Mouse (Mus musculus): ENCODE data around the gene Atp6v0d1.
"Not testable (repeated sequence)": the region's sequence is repeated elsewhere in the genome, so short reads cannot be mapped to it uniquely, and the experiment has no call there.

Atp6v0d1 gene

DNA sequence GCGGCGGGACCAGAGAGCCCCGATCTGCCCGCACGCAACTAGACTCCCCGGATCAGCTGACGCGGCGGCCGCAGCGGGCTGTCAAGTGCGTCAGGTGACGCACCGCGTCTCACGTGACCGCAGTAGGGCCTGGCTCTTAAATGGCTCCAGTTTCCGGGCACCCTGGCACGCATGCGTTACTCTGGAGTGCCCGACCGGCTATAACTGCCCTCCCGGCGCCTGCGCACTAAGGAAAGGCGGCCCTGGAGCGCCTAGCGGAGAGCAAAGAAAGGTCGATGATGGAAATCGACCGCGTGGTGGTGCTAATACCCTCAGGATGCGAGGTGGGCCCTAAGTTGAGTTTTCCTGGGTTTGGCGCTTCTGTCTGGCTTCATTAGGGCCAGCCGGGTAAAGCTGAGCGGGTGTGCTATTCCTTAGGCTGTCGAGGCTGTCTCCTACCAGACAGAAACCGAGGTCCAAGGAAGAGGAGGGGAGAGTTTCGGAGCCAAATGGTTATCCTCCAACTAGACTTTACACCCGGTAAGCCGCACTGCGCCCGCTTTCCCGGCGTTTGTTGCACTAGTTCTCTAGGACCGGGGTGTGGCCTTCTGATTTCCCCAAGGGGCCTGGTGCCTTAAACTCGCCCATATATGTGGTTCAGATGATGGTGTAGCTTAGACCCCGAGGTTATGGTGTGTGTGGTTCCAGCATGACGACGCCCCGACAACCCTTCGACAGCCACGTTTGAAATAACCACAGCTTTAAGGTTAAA is at the start of gene Atp6v0d1:
Gene Atp6v0d1 (minus strand): TSS at position 96 of the 751 bp plus-strand sequence.
- peak; percentile 100 for DNase-seq

DNA sequence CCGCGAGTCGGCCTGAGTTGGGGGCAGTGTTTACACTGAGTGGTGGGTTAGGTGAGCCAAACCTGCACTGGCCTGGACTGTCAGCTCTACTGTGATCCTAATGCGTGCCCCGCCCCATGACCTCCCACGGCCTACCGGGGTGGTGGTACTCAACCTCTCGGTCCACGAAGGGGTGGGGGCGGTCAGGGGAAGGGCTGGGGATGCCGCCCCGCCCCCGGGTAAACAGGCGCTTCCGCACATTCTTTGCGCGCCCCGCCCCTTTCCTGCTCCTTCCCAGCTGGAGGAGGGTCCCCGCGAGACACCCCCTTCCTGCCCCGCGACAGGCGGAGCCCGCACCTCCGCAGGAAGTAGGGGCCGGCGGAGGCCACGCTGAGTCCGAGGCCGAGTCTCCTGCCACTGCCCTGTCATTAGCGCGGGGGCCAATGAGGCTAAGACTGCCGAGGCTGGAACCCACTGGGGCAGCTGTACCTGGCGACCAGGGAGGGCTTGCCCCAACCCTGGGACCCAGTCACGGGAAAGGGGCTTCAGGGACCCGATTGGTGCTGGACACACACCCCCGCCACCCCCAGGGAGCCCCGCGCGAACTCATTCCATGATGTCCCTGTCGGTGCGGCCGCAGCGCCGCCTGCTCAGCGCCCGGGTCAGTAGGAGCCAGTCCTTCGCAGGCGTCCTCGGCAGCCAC is 48.1 kb upstream of the Atp6v0d1 start:
- peak; percentile 99 for DNase-seq

DNA sequence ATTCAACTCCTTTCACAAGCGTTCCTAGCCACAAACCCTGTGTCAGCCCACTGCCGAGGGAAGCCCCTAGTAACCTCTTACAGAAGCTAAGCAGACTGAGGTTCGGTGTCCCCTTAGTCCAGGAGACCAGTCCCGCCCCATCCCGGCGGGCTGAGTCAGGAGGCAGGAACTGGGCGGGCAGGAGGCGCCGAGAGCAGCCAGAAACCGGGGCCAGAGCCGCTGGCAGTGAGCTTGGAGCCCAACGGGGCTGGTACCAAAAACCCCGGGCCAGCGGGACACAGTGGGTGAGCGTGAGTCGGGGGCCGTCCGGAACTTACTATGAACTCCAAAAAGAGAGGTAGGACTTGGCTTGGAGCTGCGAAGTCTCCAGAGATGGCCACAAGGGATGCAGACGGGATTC is 47.2 kb upstream of the Atp6v0d1 start:
- DNase-seq = peak; percentile 98

DNA sequence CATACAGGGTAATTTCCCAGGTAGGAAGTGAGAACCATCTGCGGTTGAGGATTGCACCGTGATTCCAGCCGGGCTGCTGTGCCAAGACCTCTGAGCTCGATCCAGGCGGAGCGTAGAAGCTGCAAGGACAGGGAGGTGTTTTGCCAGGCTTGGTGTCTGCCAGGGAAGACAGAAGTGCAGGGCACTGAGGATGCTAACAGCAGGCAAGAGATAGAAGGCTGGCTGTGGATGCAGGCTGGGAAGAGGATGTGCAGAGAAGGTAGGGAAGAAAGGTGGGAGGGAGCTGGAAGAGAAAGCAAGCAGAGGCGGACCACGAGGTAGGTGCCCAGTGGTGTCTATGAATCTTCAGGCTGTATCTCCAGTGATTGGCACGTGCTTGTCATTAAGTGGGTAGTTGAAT is 46.0 kb upstream of the Atp6v0d1 start:
- DNase-seq = peak; percentile 95

DNA sequence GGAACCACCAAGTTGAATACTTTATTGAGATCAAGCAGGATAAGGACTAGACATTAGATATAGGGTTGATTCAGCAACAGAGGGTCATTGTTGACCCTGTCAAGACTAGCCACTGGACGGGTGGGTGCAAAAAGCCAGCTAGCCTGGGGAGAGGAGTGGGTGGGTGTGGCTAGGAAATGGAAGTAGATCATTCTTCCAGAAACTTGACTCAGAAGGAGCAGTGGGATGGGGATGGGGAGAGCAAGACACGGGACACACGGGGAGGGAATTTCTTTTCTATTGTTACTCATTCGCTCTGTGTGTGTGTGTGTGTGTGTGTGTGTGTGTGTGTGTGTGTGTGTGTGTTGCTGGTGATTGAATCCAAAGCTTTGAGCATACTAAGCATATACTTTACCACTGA is 43.9 kb upstream of the Atp6v0d1 start:
- DNase-seq = peak; percentile 90

DNA sequence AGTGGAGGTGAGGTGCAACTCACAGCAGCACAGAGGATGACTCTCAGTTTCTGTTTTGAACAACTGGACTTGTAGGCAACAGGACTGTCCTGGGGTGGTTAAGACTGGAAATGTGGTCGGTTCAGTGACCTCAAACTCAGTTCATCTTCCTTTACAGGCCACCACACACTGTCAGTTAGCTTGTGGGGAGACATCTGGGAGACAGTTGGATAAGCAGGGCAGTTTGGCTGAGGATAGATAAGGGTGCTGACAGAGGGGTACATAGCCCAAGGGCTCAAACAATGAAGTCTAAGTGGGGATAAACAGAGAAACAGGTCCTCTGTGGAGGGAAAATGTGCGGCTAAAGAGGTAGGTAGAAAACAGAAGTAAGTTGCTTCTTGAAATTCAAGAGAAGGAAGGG is 43.5 kb upstream of the Atp6v0d1 start:
- no peak for DNase-seq

DNA sequence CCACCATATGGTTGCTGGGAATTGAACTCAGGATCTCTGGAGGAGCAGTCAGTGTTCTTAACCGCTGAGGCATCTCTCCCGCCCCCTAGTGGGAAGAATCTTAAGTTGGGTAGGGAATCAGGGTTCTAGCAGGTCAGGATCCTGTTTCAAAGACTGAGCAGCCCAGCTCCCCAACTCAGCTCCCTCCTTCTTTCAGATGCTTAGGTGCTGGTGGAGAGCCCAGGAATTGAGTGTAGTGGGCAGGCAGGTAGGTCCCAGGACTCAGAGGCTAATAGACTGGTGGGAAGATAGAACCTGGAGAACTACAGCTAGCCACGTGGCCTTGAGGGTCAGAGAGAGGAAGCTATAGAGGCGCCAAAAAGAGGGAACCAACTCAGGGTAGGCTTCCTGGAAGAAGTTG is 41.8 kb upstream of the Atp6v0d1 start:
- peak; percentile 94 for DNase-seq

DNA sequence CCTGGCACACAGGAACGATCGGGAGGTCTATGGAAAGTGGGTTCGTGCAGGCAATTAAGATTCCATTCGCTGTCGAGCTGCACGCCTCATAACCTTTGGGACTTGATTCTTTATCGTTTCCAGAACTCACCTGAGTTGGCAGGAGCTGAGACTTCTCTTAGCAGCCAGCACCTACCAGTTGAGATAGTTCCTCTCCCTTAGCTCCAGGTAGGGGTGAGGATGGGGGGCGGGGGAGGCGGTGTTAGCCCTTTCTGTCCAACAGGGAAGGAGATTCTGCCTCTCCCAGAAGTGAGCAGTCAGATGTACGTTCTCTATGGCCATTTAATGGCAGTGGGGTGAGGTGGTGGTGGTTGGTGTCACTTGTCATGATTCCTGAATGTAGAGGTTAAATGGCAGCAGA is 41.2 kb upstream of the Atp6v0d1 start:
- peak; percentile 93 for DNase-seq

DNA sequence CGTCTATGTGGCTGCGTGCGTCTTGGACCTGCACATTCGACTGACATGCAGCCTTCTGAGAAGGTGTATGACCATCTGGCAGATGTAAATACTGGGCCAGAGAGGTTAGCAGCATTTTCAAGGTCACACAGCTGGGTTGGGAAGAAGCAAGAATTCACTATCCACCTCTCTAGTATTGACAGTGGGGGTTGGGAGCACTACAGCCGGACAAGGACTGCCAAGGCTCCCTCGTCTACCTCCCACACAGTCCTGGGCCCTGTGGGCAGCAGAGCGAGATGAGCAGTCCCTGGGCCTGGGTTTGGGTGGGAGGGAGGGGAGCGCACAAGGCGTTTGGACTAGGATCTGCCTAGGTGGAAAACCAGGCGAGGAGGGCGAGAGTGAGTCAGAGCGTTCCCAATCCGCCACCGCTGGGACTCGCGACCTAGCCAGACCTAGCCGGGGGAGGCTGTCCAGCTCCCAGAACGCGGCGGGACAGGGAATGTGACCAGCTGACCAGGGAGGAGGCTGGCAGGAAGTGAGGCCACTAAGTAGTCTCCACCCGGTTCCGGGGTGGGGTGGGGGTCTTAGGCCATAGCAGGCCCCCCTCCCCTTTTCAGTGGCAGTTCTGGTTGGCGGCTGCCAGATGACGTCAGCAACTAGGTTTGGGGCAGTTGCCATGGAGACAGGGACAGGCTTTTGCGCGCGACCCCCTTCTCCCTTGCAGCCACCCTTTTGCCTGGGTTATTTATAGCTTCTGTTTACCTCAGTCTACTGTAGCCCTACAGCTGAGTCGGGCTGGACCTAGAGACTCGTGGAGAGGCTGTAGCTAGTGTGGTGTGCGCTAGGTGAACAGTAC is 40.6 kb upstream of the Atp6v0d1 start:
- DNase-seq = peak; percentile 100

DNA sequence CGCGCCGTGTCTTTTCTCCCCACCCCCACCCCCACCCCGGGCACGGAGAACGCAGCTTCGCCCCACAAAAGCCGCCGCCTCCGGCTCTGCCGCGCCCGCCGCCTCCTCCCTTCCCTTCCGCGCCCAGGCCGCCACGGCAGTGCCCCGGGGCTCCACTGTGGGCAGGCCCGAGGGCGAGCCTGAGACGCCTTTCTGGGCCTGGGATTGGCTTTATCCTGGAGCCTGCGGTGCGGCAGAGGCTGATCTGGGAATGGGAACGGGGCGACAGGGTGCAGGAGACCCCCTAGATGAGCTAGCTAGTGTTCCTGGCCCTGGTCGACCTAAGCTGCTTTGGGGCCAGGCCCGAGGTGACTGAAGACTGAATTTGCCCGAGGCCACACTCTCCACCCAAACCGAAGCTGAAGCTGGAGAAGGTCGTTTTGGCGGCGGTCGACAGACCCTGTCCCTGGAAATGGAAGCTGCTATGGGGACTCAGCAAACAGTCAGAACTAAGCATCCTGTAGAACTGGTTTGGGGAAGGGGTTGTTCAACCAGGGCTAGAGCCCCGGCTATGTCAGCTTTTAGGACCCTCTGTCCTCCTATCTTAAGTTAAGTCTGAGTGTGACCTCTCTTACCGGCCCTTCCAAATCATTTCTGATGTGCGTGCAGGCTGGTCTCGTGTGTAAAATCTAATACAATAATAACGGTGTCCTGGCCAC is 39.8 kb upstream of the Atp6v0d1 start:
- peak; percentile 97 for DNase-seq

DNA sequence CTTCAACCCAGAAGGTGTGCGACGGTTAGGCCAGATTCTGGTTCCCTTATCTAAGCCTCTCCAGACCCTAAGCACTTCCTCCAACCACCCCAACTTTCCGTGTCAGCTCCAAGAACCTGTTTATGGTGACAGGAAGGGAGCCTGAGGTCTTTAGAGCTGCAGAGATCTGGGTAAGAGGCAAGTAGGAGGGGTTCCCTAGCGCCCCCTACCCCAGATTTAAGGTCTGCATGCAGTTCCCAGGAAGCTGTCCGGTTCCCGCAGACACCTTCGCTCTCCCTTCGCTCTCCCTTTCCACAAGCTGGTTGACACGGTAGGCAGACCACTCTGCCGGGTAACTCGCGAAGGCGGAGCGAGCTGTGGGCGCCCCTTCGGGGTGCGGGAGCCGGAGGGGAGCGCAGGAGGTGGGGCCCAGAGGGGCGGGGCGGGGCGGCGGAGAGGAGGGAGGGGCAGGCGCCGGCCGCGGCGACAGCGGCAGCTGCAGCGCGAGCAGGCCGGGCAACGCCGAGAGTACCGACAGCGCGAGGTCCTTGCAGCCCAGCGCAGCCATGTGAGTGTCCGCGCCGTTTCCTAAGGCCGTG is 39.0 kb upstream of the Atp6v0d1 start, which contains the start of gene Ripor1:
Gene Ripor1 (plus strand): TSS at position 452 of the 578 bp plus-strand sequence.
- DNase-seq = peak; percentile 99

DNA sequence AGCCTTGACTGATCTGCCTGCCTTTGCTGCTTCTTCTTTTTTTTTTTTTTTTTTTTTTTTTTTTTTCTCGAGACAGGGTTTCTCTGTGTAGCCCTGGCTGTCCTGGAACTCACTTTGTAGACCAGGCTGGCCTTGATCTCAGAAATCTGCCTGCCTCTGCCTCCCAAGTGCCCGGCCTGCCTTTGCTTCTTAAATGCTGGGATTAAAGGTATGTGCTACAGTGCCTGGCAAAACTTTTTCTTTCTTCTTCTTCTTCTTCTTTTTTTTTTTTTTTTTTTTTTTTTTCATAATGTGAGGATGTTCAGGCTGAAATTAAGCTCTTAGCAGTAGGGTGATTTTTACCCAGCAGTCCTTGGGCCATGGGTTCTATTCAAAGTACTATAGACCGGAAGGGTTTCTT is 36.7 kb upstream of the Atp6v0d1 start:
- DNase-seq = not testable (repeated sequence)

DNA sequence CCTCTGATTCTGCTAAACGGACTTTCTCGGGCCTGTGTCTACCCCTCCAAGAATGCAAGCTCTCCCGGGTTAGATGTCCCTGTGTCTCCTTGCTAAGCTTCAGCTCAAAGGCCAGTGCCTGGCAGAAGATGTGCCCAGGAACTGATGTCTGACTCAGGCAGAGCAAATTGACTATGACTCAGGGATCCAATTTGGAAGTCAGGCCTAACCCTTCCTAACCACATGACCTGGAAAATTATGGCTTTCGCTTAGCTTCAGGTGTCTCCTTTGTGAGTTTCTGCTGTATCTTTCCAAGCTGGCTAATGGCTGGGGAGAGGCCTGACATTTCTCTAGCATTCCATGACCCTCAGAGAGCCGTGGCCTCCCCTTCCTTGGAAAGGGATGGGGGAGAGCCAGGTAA is 35.5 kb upstream of the Atp6v0d1 start:
- peak; percentile 83 for DNase-seq

DNA sequence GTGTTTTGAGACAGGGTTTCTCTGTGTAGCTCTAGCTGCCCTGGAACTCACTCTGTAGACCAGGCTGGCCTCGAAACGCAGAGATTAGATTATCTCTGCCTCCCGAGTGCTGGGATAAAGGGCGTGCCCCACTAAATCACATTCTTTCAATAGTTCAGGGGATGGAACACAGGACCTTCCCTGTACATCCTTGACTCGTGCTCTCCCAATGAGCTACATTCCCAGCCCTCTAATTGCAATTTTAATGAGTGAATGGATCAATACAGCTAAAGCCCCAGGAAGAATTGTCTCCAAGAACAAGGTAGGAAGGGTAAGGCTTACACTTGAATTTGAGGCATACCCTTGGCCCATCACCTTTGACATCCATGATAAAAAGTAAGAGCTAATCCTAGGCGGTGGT is 32.9 kb upstream of the Atp6v0d1 start:
- DNase-seq = peak; percentile 71

DNA sequence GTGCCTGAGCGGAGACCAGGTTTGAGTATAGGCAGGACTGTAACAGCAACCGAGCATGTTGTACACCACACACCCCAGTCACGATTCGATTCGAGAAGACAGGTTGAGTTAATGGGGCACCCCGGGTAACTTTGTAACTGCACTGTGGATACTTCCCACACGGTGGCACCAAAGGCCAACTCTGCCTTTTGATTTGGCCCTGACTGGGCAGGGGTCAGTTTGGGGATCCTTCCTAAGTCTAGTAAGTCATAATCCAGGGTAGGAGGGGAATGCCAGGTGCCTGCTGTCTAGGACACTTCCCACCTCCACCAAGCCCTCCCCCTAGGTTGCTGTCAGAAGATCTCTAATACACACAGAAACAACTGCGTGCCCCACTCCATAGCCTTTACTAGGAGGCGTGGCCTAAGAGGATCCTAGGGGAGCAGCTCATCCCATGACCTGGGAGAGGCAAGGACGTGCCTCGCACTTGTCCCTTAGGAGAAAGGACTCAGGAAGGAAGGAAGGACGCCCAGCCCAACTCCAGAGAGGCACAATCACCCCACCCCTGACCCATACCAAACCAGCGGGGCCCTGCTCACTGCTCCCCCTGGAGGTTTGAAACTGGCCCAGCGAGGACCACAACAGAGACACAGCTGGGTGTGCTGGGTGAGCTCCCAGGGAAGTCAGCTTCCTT is 30.7 kb upstream of the Atp6v0d1 start:
- DNase-seq = peak; percentile 99

DNA sequence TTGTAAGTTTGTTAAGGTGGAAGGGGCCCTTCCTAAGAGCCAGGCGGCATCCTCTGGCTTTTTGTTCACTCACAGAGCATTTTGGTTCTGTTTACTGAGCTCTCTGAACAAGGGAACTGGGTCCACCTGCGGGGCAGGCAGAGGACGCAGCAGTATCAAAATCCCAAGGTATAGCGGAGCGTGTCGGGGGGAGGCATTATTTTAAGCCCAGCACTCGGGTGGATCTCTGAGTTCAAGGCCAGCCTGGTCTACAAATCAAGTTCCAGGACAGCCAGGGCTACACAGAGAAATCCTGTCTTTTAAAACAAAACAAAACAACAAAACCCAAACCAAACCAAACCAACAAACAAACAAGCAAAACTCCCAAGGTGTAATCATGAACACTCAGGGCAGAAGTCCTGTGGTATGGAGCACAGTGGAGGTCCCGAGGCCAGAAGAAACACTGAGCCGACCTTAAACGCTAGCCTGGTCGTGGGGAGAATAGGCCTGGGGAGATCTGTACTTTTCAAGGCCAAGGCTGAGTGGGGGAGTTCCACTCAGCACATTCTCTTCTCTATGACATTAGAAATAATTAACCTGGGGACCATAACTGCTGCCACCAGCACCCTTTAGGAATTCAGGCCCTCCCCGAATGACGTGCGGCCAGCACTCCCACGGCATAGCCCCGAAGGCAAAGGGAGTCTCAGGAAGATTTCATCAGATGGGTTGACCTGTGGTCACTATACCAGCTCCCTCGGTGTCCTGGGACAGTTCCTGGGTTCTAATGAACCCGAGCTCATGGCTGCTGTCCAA is 28.8 kb upstream of the Atp6v0d1 start:
- DNase-seq = peak; percentile 91

DNA sequence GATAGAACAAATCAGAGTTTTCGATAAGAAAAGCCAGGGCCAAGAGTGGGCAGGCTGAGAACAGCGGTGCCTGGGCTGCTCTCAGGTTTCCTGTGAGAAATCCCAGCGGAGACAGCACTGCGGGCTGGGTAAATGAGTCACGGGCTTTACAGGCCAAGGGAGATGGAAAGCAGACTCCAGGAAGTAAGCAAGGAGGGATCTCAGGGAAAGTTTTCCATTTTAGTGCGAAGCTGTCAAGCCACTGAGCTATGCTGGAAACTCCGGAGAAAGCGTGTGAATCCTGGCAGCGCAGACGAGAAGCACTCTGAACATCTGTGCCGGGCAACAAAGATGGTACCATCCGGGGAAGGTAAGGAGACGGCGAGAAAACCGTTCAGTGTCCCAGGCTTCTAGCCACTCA is 28.0 kb upstream of the Atp6v0d1 start:
- peak; percentile 98 for DNase-seq

DNA sequence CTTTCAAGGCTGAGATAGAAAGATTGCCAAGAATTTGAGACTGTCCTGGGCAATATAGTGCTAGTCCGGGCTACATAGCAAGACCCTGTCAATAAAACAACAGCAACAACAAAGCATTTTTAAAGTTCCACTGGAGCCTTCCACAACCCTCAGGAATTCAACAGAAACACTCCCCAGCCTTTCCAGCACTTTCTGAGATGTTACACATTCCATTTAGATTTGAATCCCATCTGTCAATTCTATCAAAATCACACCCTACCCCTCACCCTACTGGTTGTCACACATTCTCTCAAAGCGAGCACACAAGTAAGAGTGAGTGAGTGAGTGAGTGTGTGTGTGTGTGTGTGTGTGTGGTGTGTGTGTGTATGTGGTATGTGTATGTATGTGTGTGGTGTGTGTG is 26.6 kb upstream of the Atp6v0d1 start:
- peak; percentile 58 for DNase-seq

DNA sequence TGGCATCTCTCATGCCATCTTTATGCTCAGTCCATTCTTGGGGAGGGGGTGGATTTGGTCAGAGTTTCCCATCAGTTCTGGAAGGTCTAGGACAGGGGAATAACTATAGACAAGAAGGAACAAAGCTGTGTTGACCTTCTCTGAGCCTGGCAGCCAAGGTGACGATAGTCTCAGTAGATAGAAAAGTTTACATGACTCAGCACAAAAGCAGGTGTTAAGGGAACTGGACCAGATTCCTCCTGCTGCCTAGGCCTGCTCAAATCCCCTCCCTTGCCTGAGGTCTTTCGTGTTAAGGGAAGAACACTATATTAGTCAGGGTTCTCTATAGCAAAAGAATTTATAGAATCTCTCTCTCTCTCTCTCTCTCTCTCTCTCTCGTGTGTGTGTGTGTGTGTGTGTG is 13.9 kb upstream of the Atp6v0d1 start:
- DNase-seq = no peak

DNA sequence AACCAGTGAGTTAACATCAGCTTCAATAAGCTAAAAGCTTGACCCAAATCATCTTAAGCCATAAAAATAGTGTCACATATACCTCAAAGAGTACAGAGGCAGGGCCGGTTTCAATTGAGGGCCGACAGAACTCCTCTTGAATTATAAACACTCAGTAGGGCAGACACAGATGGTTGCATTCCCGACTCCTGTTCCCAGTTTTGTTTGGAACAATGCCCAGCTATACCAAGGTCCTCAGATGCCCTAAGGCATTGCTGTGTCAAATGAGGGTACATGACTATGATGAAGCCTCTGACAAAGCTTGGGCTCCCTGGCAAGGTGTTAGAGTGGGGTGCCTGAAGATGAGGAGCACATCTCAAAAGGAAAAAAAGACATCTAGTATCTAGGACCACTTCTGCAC is 9.7 kb upstream of the Atp6v0d1 start:
- peak; percentile 71 for DNase-seq

DNA sequence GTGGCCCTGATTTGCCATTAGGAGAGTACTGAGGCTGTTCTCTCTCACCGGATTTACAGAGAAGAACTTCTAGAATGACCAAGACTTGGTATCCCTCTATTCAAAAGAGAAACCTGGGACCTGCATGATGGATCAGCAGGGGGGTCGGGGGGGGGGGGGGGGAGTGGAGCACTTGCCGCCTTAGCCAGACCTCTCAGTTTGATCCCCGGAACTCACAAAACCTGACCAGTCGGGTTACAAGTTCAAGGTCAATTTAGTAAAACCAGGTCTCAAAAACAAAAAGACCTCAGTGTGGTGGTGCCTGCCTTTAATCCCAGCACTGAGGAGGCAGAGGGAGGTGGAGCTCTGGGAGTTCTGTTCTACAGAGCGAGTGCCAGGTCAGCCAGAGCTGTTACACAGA is 8.9 kb upstream of the Atp6v0d1 start:
- no peak for DNase-seq

All from heart, adult 11 months (tissue).